Mouse (Mus musculus): Measurements from ENCODE around the gene Snx30. TPM values are rescaled to one million over a fixed set of nuclear protein-coding genes. Genes with fewer than 3 reads are reported as not detected.
A peak's percentile ranks its signal among the peaks of the same experiment; 100 is the strongest.

Gene Snx30
- polyA plus RNA-seq, 1 experiment from 2014 or later, result 7.0 TPM

GRCm38 (mm10) chr4:59907092-59907491 is 101.5 kb downstream of the Snx30 start:
- Histone ChIP-seq H3K27ac (no peak overlapping the region), H3K9me3 (replicated peaks; ENCODE audit: low read length) (no peaks in the 10 kb centered on the region), H3K36me3 (ENCODE audit: insufficient read depth, low read length) (no peaks in the 10 kb centered on the region), H3K4me3 (replicated peaks; ENCODE audit: low read depth, low read length) (no peak overlapping the region), H3K27me3 (ENCODE audit: insufficient read depth, low read length) (no peaks in the 10 kb centered on the region), H3K4me2 (ENCODE audit: low read length) (no peak overlapping the region), H3K9ac (ENCODE audit: low read depth, low read length) (no peak overlapping the region), H3K4me1 (replicated peaks; ENCODE audit: insufficient read depth, low read length) (no peaks in the 10 kb centered on the region)
- DNase-seq (ENCODE audit: low spot score) (no peak), ATAC-seq (replicated peaks; ENCODE audit: low FRiP score, low read depth) (no peak)
- WGBS, result 73% methylated on average over 6 of the region's 6 CpGs
- TF ChIP-seq CTCF (IDR thresholded peaks at IDR 0.05; ENCODE audit: low read depth), result no peak

- 49% methylated on average over 10 of the region's 10 CpGs for WGBS
- Histone ChIP-seq H3K9me3 (replicated peaks; ENCODE audit: low read length) (no peaks in the 10 kb centered on the region), H3K27me3 (ENCODE audit: insufficient read depth, low read length) (no peaks in the 10 kb centered on the region), H3K4me2 (ENCODE audit: low read length) (no peak overlapping the region), H3K36me3 (ENCODE audit: insufficient read depth, low read length) (no peaks in the 10 kb centered on the region), H3K27ac (no peak overlapping the region), H3K4me3 (replicated peaks; ENCODE audit: low read depth, low read length) (no peak overlapping the region), H3K9ac (ENCODE audit: low read depth, low read length) (no peak overlapping the region), H3K4me1 (replicated peaks; ENCODE audit: insufficient read depth, low read length) (no peaks in the 10 kb centered on the region)
- TF ChIP-seq CTCF (IDR thresholded peaks at IDR 0.05; ENCODE audit: low read depth), result no peak
- DNase-seq (ENCODE audit: low spot score) (peak; percentile 53), ATAC-seq (replicated peaks; ENCODE audit: low FRiP score, low read depth) (no peak)
These were observed 102.1 kb downstream of the Snx30 start for GRCm38 (mm10) chr4:59907657-59908230.

- Histone ChIP-seq H3K36me3 (ENCODE audit: insufficient read depth, low read length) (no peaks in the 10 kb centered on the region), H3K4me1 (replicated peaks; ENCODE audit: insufficient read depth, low read length) (no peaks in the 10 kb centered on the region), H3K27ac (no peak overlapping the region), H3K9me3 (replicated peaks; ENCODE audit: low read length) (no peaks in the 10 kb centered on the region), H3K9ac (ENCODE audit: low read depth, low read length) (no peak overlapping the region), H3K4me3 (replicated peaks; ENCODE audit: low read depth, low read length) (no peak overlapping the region), H3K27me3 (ENCODE audit: insufficient read depth, low read length) (no peaks in the 10 kb centered on the region), H3K4me2 (ENCODE audit: low read length) (no peak overlapping the region)
- WGBS, result 98% methylated on average over 2 of the region's 2 CpGs
- ATAC-seq (replicated peaks; ENCODE audit: low FRiP score, low read depth) (no peak), DNase-seq (ENCODE audit: low spot score) (no peak)
- TF ChIP-seq CTCF (IDR thresholded peaks at IDR 0.05; ENCODE audit: low read depth), result no peak
These were observed 103.1 kb downstream of the Snx30 start for GRCm38 (mm10) chr4:59908785-59909184.

GRCm38 (mm10) chr4:59914608-59915403 is 109.2 kb downstream of the Snx30 start, which contains the start of gene Slc46a2:
Gene Slc46a2 (minus strand): TSS chr4:59915056.
- Histone ChIP-seq H3K4me1 (replicated peaks; ENCODE audit: insufficient read depth, low read length) (no peaks in the 10 kb centered on the region), H3K9ac (ENCODE audit: low read depth, low read length) (no peak within 1 kb of the TSS), H3K27me3 (ENCODE audit: insufficient read depth, low read length) (no peaks in the 10 kb centered on the region), H3K27ac (no peak within 1 kb of the TSS), H3K4me2 (ENCODE audit: low read length) (peak within 1 kb of the TSS; percentile 35; the same call in 1 of the 2 replicates), H3K9me3 (replicated peaks; ENCODE audit: low read length) (no peaks in the 10 kb centered on the region), H3K36me3 (ENCODE audit: insufficient read depth, low read length) (no peaks in the 10 kb centered on the region), H3K4me3 (replicated peaks; ENCODE audit: low read depth, low read length) (no peak within 1 kb of the TSS)
- no peak for TF ChIP-seq CTCF (IDR thresholded peaks at IDR 0.05; ENCODE audit: low read depth)
- DNase-seq (ENCODE audit: low spot score) (peak; percentile 6), ATAC-seq (replicated peaks; ENCODE audit: low FRiP score, low read depth) (peak; percentile 43; the same call in 1 of the 2 replicates)
- 15% methylated on average over 22 of the region's 22 CpGs for WGBS

- no peak for TF ChIP-seq CTCF (IDR thresholded peaks at IDR 0.05; ENCODE audit: low read depth)
- H3K9me3 ChIP-seq (replicated peaks; ENCODE audit: low read length), result no peaks in the 10 kb centered on the region
- no peaks in the 10 kb centered on the region for H3K27me3 ChIP-seq (ENCODE audit: insufficient read depth, low read length)
These were observed 112.3 kb downstream of the Snx30 start for GRCm38 (mm10) chr4:59917966-59918365.

GRCm38 (mm10) chr4:59925082-59925481 is 119.4 kb downstream of the Snx30 start:
- H3K4me1 ChIP-seq (replicated peaks; ENCODE audit: insufficient read depth, low read length), result no peaks in the 10 kb centered on the region
- H3K36me3 ChIP-seq (ENCODE audit: insufficient read depth, low read length), result no peaks in the 10 kb centered on the region
- H3K27me3 ChIP-seq (ENCODE audit: insufficient read depth, low read length), result no peaks in the 10 kb centered on the region
- DNase-seq (ENCODE audit: low spot score), result no peak
- H3K27ac ChIP-seq, result no peak overlapping the region
- no peaks in the 10 kb centered on the region for H3K9me3 ChIP-seq (replicated peaks; ENCODE audit: low read length)
- no peak overlapping the region for H3K9ac ChIP-seq (ENCODE audit: low read depth, low read length)
- no peak overlapping the region for H3K4me3 ChIP-seq (replicated peaks; ENCODE audit: low read depth, low read length)
- no peak for TF ChIP-seq CTCF (IDR thresholded peaks at IDR 0.05; ENCODE audit: low read depth)
- no peak overlapping the region for H3K4me2 ChIP-seq (ENCODE audit: low read length)
- WGBS, result 76% methylated on average over 9 of the region's 9 CpGs
- no peak for ATAC-seq (replicated peaks; ENCODE audit: low FRiP score, low read depth)

More at GRCm38 (mm10) chr4:59917966-59918365, 112.3 kb downstream of the Snx30 start:
- no peak for ATAC-seq (replicated peaks; ENCODE audit: low FRiP score, low read depth)
- Histone ChIP-seq H3K4me1 (replicated peaks; ENCODE audit: insufficient read depth, low read length) (no peaks in the 10 kb centered on the region), H3K9ac (ENCODE audit: low read depth, low read length) (no peak overlapping the region), H3K36me3 (ENCODE audit: insufficient read depth, low read length) (no peaks in the 10 kb centered on the region), H3K4me3 (replicated peaks; ENCODE audit: low read depth, low read length) (no peak overlapping the region), H3K27ac (no peak overlapping the region), H3K4me2 (ENCODE audit: low read length) (no peak overlapping the region)
- no peak for DNase-seq (ENCODE audit: low spot score)
- 88% methylated on average over 3 of the region's 3 CpGs for WGBS
